Mouse (Mus musculus): ENCODE measurements around the gene Mrpl55.

GRCm38 (mm10) chr11:59192059-59192386, 10.3 kb upstream of the Mrpl55 start, which contains the start of gene Guk1:
- TF ChIP-seq POLR2A (IDR thresholded peaks at IDR 0.05; ENCODE audit: extremely low read depth, insufficient read depth, low read length), result no peak
- TF ChIP-seq CTCF (IDR thresholded peaks at IDR 0.05; ENCODE audit: low read depth, low read length), result no peak

Measured in liver, adult 2 months (tissue).